ENCODE assay signal across 8 mouse cellular contexts in genomic region chr19:55740753-55741438, GRCm38 (mm10). TPM values are rescaled to one million over a fixed set of nuclear protein-coding genes. Genes with fewer than 3 reads are reported as not detected.
DNase-seq lines count a peak whose midpoint lies in the region; ATAC-seq and TF ChIP-seq lines count a peak whose summit lies in the region.

No protein-coding gene starts in this region.

- H3K4me1 ChIP-seq in forebrain, embryonic 13.5 days = peaks cover 47% of the 10 kb centered on the region
- peaks cover 32% of the 10 kb centered on the region for H3K4me1 ChIP-seq in limb, embryonic 12.5 days (replicated peaks)
- H3K4me1 ChIP-seq in neural tube, embryonic 12.5 days = peaks cover 29% of the 10 kb centered on the region

- no peak for DNase-seq in layer of hippocampus, adult 2 months (ENCODE audit: low spot score in 2 of 2)
- DNase-seq in layer of hippocampus, adult 9-11 months = no peak
- DNase-seq in layer of hippocampus, postnatal 36 days = no peak
- no peak for DNase-seq in urinary bladder, postnatal 25 days (ENCODE audit: low spot score)
- no peak for DNase-seq in adrenal gland, adult 2 months

- WGBS in forebrain, embryonic 13.5 days = 14% methylated on average over 10 of the region's 10 CpGs
- 11% methylated on average over 10 of the region's 10 CpGs for WGBS in limb, embryonic 12.5 days
- 13% methylated on average over 10 of the region's 10 CpGs for WGBS in neural tube, embryonic 12.5 days

- 0 out of 2 replicates have a peak overlapping the region, but pooled peaks have one; percentile 86 for H3K9ac ChIP-seq in forebrain, embryonic 13.5 days
- H3K9ac ChIP-seq in limb, embryonic 12.5 days (replicated peaks) = peak overlapping the region; percentile 51
- peak overlapping the region; percentile 49 for H3K9ac ChIP-seq in neural tube, embryonic 12.5 days

- 0 out of 2 replicates have a peak, but pooled peaks cover 4% of the 10 kb centered on the region for H3K27me3 ChIP-seq in forebrain, embryonic 13.5 days
- H3K27me3 ChIP-seq in limb, embryonic 12.5 days = no peaks in the 10 kb centered on the region
- H3K27me3 ChIP-seq in neural tube, embryonic 12.5 days (replicated peaks) = 0 out of 2 replicates have a peak, but pooled peaks cover 5% of the 10 kb centered on the region

- H3K36me3 ChIP-seq in forebrain, embryonic 13.5 days (ENCODE audit: poor library complexity, severe bottlenecking) = no peaks in the 10 kb centered on the region
- H3K36me3 ChIP-seq in limb, embryonic 12.5 days = no peaks in the 10 kb centered on the region
- no peaks in the 10 kb centered on the region for H3K36me3 ChIP-seq in neural tube, embryonic 12.5 days

- H3K27ac ChIP-seq in layer of hippocampus, adult 2 months = peak overlapping the region; percentile 75
- peak overlapping the region; percentile 73 for H3K27ac ChIP-seq in forebrain, embryonic 13.5 days
- H3K27ac ChIP-seq in limb, embryonic 12.5 days = peak overlapping the region; percentile 100
- H3K27ac ChIP-seq in neural tube, embryonic 12.5 days = no peak overlapping the region

- H3K4me2 ChIP-seq in forebrain, embryonic 13.5 days = peak overlapping the region; percentile 79
- H3K4me2 ChIP-seq in limb, embryonic 12.5 days = peak overlapping the region; percentile 90
- H3K4me2 ChIP-seq in neural tube, embryonic 12.5 days (replicated peaks) = peak overlapping the region; percentile 83

- peak overlapping the region; percentile 63 for H3K4me3 ChIP-seq in layer of hippocampus, adult 2 months
- peak overlapping the region; percentile 60 for H3K4me3 ChIP-seq in forebrain, embryonic 13.5 days
- peak overlapping the region; percentile 94 for H3K4me3 ChIP-seq in limb, embryonic 12.5 days (replicated peaks)
- peak overlapping the region; percentile 67 for H3K4me3 ChIP-seq in neural tube, embryonic 12.5 days

- no peak for TF ChIP-seq CTCF in layer of hippocampus, adult 2 months (conservative IDR thresholded peaks at IDR 0.05)

- peak; percentile 61; the same call in 1 of the 2 replicates for ATAC-seq in forebrain, embryonic 13.5 days
- no peak; the same call in 1 of the 2 replicates for ATAC-seq in limb, embryonic 12.5 days (ENCODE audit: insufficient number of reproducible peaks, insufficient read depth, low FRiP score, low TSS enrichment, low read depth)
- peak; percentile 39; the same call in 1 of the 2 replicates for ATAC-seq in neural tube, embryonic 12.5 days (ENCODE audit: low FRiP score, low read depth)

- no peaks in the 10 kb centered on the region for H3K9me3 ChIP-seq in forebrain, embryonic 13.5 days (replicated peaks)
- no peaks in the 10 kb centered on the region for H3K9me3 ChIP-seq in limb, embryonic 12.5 days
- H3K9me3 ChIP-seq in neural tube, embryonic 12.5 days = no peaks in the 10 kb centered on the region

RNA-seq across cellular contexts. Expression of gene Tcf7l2, which starts 0.7 kb away (rescaled TPM):
- 10 to 100 TPM in 1 of 2 experiments, 1 to 10 TPM in 1; 9.9 to 11.3 TPM for total RNA-seq in layer of hippocampus, adult 2 months (2021)
- polyA plus RNA-seq in forebrain, embryonic 13.5 days (2015; fragmentation: Nextera tagmentation; extraction: Ambion mirVana) = 130 and 215 TPM in 2 replicates
- polyA plus RNA-seq in limb, embryonic 12.5 days (2016; fragmentation: Nextera tagmentation; extraction: Ambion mirVana) = 189 and 195 TPM in 2 replicates
- polyA plus RNA-seq in neural tube, embryonic 12.5 days (2016; fragmentation: Nextera tagmentation; extraction: Ambion mirVana) = 39.1 and 39.5 TPM in 2 replicates
- 10 to 100 TPM; 12.2 to 13.1 TPM for total RNA-seq in layer of hippocampus, postnatal 36 days (2021)
- total RNA-seq in adrenal gland, adult 2 months (2021) = 10 to 100 TPM; 22.6 to 24.2 TPM
- 18.2 and 19.0 TPM in 2 replicates for polyA plus RNA-seq in adrenal gland, adult 2 months (2012; rRNA removed)
